Mouse (Mus musculus) CH12.LX (cell line): ENCODE results near the gene Mpst.

Experiments used
- CHD1 ChIP-seq: IDR thresholded peaks from 2 replicates; pipeline ENCODE4 v1.6.1; 2012; ENCODE audit warnings: low read depth, low read length, improper control_type of control experiment, inconsistent platforms
- CTCF ChIP-seq, 2 experiments: IDR thresholded peaks in 1 of 2; conservative IDR thresholded peaks in 1 of 2; 2 replicates each; pipeline ENCODE4 v1.5.1; 2011 to 2012; ENCODE audit warnings: low read depth in 2 of 2, low read length in 2 of 2, improper control_type of control experiment in 1 of 2, inconsistent platforms in 1 of 2, mild to moderate bottlenecking in 1 of 2, moderate library complexity in 1 of 2
- ELF1 ChIP-seq: IDR thresholded peaks from 2 replicates; pipeline ENCODE4 v1.6.1; 2014; ENCODE audit warnings: low read depth, mild to moderate bottlenecking, inconsistent platforms, low read length, improper control_type of control experiment
- JUND ChIP-seq: conservative IDR thresholded peaks from 2 replicates; pipeline ENCODE4 v1.6.1; 2011; ENCODE audit warnings: low read depth, low read length, improper control_type of control experiment
- MAZ ChIP-seq: IDR thresholded peaks from 2 replicates; pipeline ENCODE4 v1.6.1; 2012; ENCODE audit warnings: low read depth, mild to moderate bottlenecking, inconsistent platforms, low read length, improper control_type of control experiment, moderate library complexity
- MEF2A ChIP-seq: IDR thresholded peaks from 2 replicates; pipeline ENCODE4 v1.6.1; 2014; ENCODE audit warnings: low read depth, mild to moderate bottlenecking, inconsistent platforms, low read length, improper control_type of control experiment, borderline replicate concordance
- NRF1 ChIP-seq: IDR thresholded peaks from 2 replicates; pipeline ENCODE4 v1.6.1; 2014; ENCODE audit warnings: low read depth, mild to moderate bottlenecking, inconsistent platforms, low read length, improper control_type of control experiment, moderate library complexity
- POLR2A ChIP-seq: IDR thresholded peaks from 2 replicates; pipeline ENCODE4 v1.6.1; 2011; ENCODE audit warnings: low read depth, mild to moderate bottlenecking, improper control_type of control experiment, low read length
- POLR2AphosphoS2 ChIP-seq: IDR thresholded peaks from 2 replicates; pipeline ENCODE4 v1.6.1; 2011; ENCODE audit warnings: low read depth, low read length, improper control_type of control experiment
- SMC3 ChIP-seq: IDR thresholded peaks from 2 replicates; pipeline ENCODE4 v1.6.1; 2011; ENCODE audit warnings: low read depth, low read length, improper control_type of control experiment
- USF1 ChIP-seq: IDR thresholded peaks from 2 replicates; pipeline ENCODE4 v1.6.1; 2014; ENCODE audit warnings: low read depth, mild to moderate bottlenecking, inconsistent platforms, low read length, improper control_type of control experiment
- USF2 ChIP-seq: conservative IDR thresholded peaks from 2 replicates; pipeline ENCODE4 v1.6.1; 2011; ENCODE audit warnings: low read depth, low read length, improper control_type of control experiment

DNA sequence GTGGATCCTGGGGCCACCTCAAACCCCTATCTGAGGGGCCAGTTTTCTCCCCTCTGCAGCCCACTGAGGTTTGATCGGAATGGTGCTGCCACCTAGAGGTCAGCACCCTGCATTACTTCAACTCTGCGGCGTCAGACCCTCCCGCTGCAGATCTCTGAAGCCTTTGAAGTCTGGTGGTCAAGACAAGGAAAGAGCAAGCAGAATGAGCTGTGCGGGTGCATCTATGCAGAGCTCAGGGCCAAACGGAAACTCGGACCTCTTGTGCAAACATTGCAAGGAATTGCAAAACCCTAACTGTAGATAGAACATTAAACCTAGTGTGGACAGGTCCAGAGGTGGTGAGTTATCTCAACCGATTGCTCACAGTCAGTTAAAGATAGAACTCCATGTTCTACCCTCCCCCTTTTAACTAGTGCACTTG is 37.3 kb upstream of the Mpst start:
- TF ChIP-seq CHD1 (no peak), ELF1 (no peak), JUND (no peak), MEF2A (no peak), CTCF (conservative IDR thresholded peaks at IDR 0.05 in 1 of 2, IDR thresholded peaks at IDR 0.05 in 1 of 2; ENCODE audit: low read depth in 2 of 2, low read length in 2 of 2) (peak; percentile 52 to 90; a peak in 3 of 4 replicates), SMC3 (peak; percentile 83), POLR2A (no peak), MAZ (no peak), USF1 (no peak), USF2 (no peak), NRF1 (no peak), POLR2AphosphoS2 (no peak)
